Mouse (Mus musculus) heart, embryonic 10.5 days (tissue): ENCODE measurements at regions not wholly inside any gene's neighbourhood (a gene's known extent, or its start where the extent isn't known, plus 50 kb on each side); places are given as distances from the start of the nearest gene placed in this dataset.
A peak's percentile ranks its signal among the peaks of the same experiment; 100 is the strongest.

ENCODE experiments used
- DNase-seq: peaks from one replicate; pipeline ENCODE4 v3.0.0-alpha.2; 2017; ENCODE audit warnings: low spot score
- H3K27ac ChIP-seq: fragments of 300-500 bp; sonication (generic); 2 replicates; pipeline ENCODE4 v1.5.1; 2016; ENCODE audit warnings: mild to moderate bottlenecking
- H3K27me3 ChIP-seq: fragments of 300-500 bp; sonication (generic); 2 replicates; pipeline ENCODE4 v1.6.1; 2016; ENCODE audit warnings: mild to moderate bottlenecking; ENCODE audit not compliant: poor library complexity, insufficient read depth, severe bottlenecking
- H3K36me3 ChIP-seq: fragments of 300-500 bp; sonication (generic); 2 replicates; pipeline ENCODE4 v1.6.1; 2016; ENCODE audit warnings: mild to moderate bottlenecking, moderate library complexity
- H3K4me1 ChIP-seq: fragments of 300-500 bp; sonication (generic); 2 replicates; pipeline ENCODE4 v1.6.1; 2016; ENCODE audit warnings: mild to moderate bottlenecking
- H3K4me3 ChIP-seq: fragments of 300-500 bp; sonication (generic); 2 replicates; pipeline ENCODE4 v1.5.1; 2016; ENCODE audit warnings: mild to moderate bottlenecking, moderate library complexity
- H3K9me3 ChIP-seq: fragments of 300-500 bp; sonication (generic); 2 replicates; pipeline ENCODE4 v1.6.1; 2016; ENCODE audit warnings: mild to moderate bottlenecking, moderate library complexity
- WGBS: fragments of 180-500 bp; shearing (Covaris S2); methylation state at CpG from one replicate; pipeline ENCODE4 v1.1.7; 2016; 5-methylcytosine and 5-hydroxymethylcytosine counted together

DNA sequence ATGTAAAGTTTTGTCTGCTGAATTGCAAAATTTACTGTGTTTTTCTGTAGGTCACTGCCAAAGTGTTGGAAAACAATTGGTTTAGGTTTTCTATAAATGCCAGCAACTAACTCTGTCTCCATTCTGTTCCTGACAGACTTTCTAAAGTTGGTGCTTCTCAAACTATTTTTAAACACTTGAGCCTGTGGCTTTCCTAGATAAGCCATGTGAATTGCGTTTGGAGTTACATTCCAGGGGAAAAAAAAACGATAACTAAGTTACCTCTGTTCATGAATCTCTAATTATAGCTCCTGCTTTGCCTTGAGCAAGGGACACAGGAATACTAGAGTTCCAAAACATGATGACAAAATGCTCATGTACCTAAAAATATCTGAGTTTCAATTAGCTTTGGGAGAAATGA, 1298.0 kb upstream of the Fam98a start:
- Histone ChIP-seq H3K9me3 (no peaks in the 10 kb centered on the region), H3K4me3 (no peak overlapping the region), H3K4me1 (no peaks in the 10 kb centered on the region), H3K27me3 (no peaks in the 10 kb centered on the region), H3K27ac (peak overlapping the region; percentile 67), H3K36me3 (no peaks in the 10 kb centered on the region)
- no peak for DNase-seq
- WGBS = 18% methylated on average over 2 of the region's 2 CpGs

DNA sequence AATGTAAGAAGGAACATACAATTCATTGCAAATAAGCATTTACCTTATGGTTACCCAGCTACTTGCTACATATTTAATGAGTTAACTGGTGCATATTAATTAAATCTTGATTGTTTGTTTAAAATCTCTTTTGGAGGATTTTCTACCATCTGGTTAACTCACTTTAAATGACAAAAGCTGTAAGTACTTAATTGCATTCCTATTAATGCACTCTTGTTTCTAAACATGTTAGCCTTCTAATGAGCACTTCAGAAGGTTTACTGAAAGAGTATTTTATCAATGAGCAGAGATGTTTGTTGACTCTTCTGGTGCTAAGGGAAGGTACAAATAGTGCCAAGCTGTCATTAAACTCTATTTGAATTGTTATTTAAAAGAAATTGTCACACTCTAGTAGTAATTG, 1296.6 kb upstream of the Fam98a start:
- no peak for DNase-seq
- no peaks in the 10 kb centered on the region for H3K27me3 ChIP-seq
- no peak overlapping the region for H3K4me3 ChIP-seq
- no peaks in the 10 kb centered on the region for H3K4me1 ChIP-seq
- no peaks in the 10 kb centered on the region for H3K36me3 ChIP-seq
- no peak overlapping the region for H3K27ac ChIP-seq
- no peaks in the 10 kb centered on the region for H3K9me3 ChIP-seq

DNA sequence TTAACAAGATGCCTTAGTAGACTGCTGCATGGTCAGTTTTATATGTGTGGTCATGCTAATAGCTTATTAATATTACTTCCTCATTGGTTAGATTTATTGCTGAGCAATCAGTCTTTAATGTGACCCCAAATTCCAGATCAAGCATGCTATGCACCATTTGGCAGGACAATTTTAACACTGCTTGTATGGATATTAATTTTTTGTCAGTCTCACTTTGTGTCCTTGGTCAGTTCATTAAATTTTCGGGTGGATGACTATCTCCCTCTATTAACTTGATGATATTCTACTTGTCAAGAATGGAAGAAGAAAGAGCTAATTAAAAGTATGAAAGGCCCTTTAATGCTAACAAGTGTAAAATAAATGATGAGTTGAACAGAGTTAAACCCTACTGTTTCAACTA, 1266.2 kb upstream of the Fam98a start:
- Histone ChIP-seq H3K9me3 (no peaks in the 10 kb centered on the region), H3K27ac (no peak overlapping the region), H3K27me3 (no peaks in the 10 kb centered on the region), H3K36me3 (no peaks in the 10 kb centered on the region), H3K4me3 (no peak overlapping the region), H3K4me1 (no peaks in the 10 kb centered on the region)
- 68% methylated on average over 1 of the region's 1 CpGs for WGBS
- no peak for DNase-seq
